Mouse (Mus musculus) heart, adult 2 months (tissue): Measurements from ENCODE around the gene Gm20388. TPM values are rescaled to one million over a fixed set of nuclear protein-coding genes. Genes with fewer than 3 reads are reported as not detected.

ENCODE experiments used
- DNase-seq, 2 experiments: peaks; one replicate each; pipeline ENCODE4 v3.0.0; 2021
- H3K27ac ChIP-seq: fragments of 200-600 bp; 2 replicates; pipeline ENCODE4 v1.8.1; 2022
- H3K27me3 ChIP-seq: fragments of 200-500 bp; 2 replicates; pipeline ENCODE4 v1.6.1; 2012; ENCODE audit warnings: mild to moderate bottlenecking, low read length, inconsistent platforms, mixed read lengths; ENCODE audit not compliant: control insufficient read depth, insufficient read depth
- H3K36me3 ChIP-seq: fragments of 200-500 bp; 2 replicates; pipeline ENCODE4 v1.6.1; 2012; ENCODE audit warnings: low read length, inconsistent platforms; ENCODE audit not compliant: control insufficient read depth, insufficient read depth
- H3K4me1 ChIP-seq: fragments of 200-500 bp; 2 replicates; pipeline ENCODE4 v1.6.1; 2011; ENCODE audit warnings: low read length; ENCODE audit not compliant: control insufficient read depth, insufficient read depth
- H3K4me3 ChIP-seq: fragments of 200-600 bp; 2 replicates; pipeline ENCODE4 v1.8.1; 2022
- H3K79me2 ChIP-seq: fragments of 200-500 bp; replicated peaks from 2 replicates; pipeline ENCODE4 v1.6.1; 2012; ENCODE audit warnings: mild to moderate bottlenecking, inconsistent platforms, low read length, moderate library complexity, mixed read lengths; ENCODE audit not compliant: control insufficient read depth, insufficient read depth
- H3K9ac ChIP-seq: fragments of 200-500 bp; 2 replicates; pipeline ENCODE4 v1.6.1; 2012; ENCODE audit warnings: low read depth, mild to moderate bottlenecking, control low read depth, inconsistent platforms, low read length, mixed read lengths
- CTCF ChIP-seq: fragments of 200-600 bp; IDR thresholded peaks from 2 replicates; pipeline ENCODE4 v1.8.1; 2022; ENCODE audit warnings: antibody characterized with exemption, mild to moderate bottlenecking, moderate library complexity
- EP300 ChIP-seq: fragments of 200-500 bp; IDR thresholded peaks from 2 replicates; pipeline ENCODE4 v1.6.1; 2011; ENCODE audit warnings: low read depth, low read length, control low read depth; ENCODE audit not compliant: insufficient read depth
- POLR2A ChIP-seq: fragments of 200-500 bp; IDR thresholded peaks from 2 replicates; pipeline ENCODE4 v1.6.1; 2011; ENCODE audit warnings: mild to moderate bottlenecking, low read depth, low read length, control low read depth; ENCODE audit not compliant: insufficient read depth
- WGBS: fragments of 180-500 bp; shearing (Covaris S2); methylation state at CpG from one replicate; pipeline ENCODE4 v1.1.7; 2018; 5-methylcytosine and 5-hydroxymethylcytosine counted together
- intact Hi-C: fragments of 180-260 bp; cut with DNase I; formaldehyde crosslinking; loops from one replicate; pipeline ENCODE4 v1.15.1; 2025
- polyA plus RNA-seq: library from polyadenylated mRNA; depleted of rRNA; stranded (reverse); fragments of >200 nt; gene quantifications from 2 replicates; pipeline ENCODE4 v1.2.3, GENCODE M21; 2012
- total RNA-seq, 2 experiments: library from RNA; stranded (reverse); gene quantifications; 2 replicates each; pipeline ENCODE4 v1.2.3; 2021

The Gm20388 gene
- total and polyA plus RNA-seq, 3 experiments = 1.8 to 32.3 TPM; not detected in 1

DNA sequence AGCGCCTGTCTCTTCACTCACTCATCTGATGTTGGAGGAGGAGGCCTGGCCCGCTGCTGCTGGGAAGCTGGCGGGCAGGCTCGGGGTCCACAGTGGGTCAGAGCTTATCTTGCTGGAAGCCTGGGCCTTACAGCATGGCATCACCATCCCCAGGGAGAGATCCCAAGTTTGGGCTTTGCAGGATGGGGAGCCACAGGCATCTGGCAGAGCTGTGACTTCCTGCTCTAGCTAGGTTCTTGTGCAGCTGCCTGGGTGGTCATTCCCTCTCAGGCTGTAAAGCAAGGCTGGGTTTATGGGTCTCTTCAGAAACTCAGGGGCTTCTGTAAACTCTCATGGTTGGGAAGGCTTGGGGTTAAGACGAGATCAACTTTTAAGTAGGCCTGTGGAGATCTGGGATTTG lies 2169.7 kb downstream of the Gm20388 start:
- H3K27ac ChIP-seq = no peak overlapping the region
- no peaks in the 10 kb centered on the region for H3K79me2 ChIP-seq
- no peaks in the 10 kb centered on the region for H3K27me3 ChIP-seq
- DNase-seq = no peak
- peaks cover 4% of the 10 kb centered on the region for H3K4me1 ChIP-seq
- intact Hi-C loops = no loop called here
- TF ChIP-seq EP300 = no peak
- H3K4me3 ChIP-seq = no peak overlapping the region
- 79% methylated on average over 5 of the region's 5 CpGs for WGBS
- no peak overlapping the region for H3K9ac ChIP-seq
- no peaks in the 10 kb centered on the region for H3K36me3 ChIP-seq

DNA sequence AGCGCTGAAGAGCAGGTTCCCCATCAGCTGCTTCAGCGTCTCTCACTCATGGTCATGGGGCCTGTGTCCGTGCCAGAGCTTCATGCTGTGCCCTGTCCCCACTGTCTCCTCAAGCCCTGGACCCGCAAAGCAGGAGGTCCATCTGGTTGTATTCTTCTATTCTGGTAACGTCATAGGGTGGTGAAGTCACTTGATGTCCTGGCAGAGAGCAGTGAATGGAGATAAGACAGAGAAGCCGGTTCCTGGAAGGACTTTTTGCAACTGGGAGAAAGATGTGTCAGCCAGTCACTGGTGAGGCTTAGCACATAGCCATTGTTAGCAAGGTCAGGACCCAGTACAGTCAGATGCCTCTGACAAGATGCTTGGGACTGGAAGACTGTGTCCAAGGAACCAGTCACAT lies 2172.8 kb downstream of the Gm20388 start:
- no peak overlapping the region for H3K4me3 ChIP-seq
- H3K27me3 ChIP-seq = no peaks in the 10 kb centered on the region
- H3K27ac ChIP-seq = no peak overlapping the region
- 35% methylated on average over 6 of the region's 6 CpGs for WGBS
- intact Hi-C loops = no loop called here
- H3K36me3 ChIP-seq = no peaks in the 10 kb centered on the region
- H3K9ac ChIP-seq = no peak overlapping the region
- TF ChIP-seq POLR2A = no peak
- TF ChIP-seq EP300 = no peak
- TF ChIP-seq CTCF = no peak
- peak in 1 of 2 experiments; percentile 44 for DNase-seq
- no peaks in the 10 kb centered on the region for H3K79me2 ChIP-seq
- no peaks in the 10 kb centered on the region for H3K4me1 ChIP-seq

DNA sequence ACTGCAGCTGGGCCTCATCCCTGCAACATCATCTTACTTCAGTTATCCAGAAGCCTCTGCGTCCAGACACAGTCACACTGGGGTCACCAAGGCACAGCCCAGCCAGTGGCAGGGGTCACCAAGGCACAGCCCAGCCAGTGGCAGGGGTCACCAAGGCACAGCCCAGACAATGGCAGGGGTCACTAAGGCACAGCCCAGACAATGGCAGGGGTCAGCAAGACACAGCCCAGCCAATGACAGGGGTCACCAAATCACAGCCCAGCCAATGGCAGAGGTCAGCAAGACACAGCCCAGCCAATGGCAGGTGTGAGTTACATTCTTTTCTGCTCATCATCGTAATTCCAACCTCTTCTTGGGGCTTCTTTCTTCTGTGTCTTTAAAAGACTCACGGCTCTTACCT lies 2173.5 kb downstream of the Gm20388 start:
- DNase-seq = no peak
- Histone ChIP-seq H3K27me3 (no peaks in the 10 kb centered on the region), H3K36me3 (no peaks in the 10 kb centered on the region), H3K4me3 (no peak overlapping the region), H3K4me1 (no peaks in the 10 kb centered on the region), H3K79me2 (no peaks in the 10 kb centered on the region), H3K27ac (no peak overlapping the region), H3K9ac (no peak overlapping the region)
- intact Hi-C loops = no loop called here
- TF ChIP-seq EP300 (no peak), CTCF (no peak), POLR2A (no peak)
- 79% methylated on average over 3 of the region's 3 CpGs for WGBS

DNA sequence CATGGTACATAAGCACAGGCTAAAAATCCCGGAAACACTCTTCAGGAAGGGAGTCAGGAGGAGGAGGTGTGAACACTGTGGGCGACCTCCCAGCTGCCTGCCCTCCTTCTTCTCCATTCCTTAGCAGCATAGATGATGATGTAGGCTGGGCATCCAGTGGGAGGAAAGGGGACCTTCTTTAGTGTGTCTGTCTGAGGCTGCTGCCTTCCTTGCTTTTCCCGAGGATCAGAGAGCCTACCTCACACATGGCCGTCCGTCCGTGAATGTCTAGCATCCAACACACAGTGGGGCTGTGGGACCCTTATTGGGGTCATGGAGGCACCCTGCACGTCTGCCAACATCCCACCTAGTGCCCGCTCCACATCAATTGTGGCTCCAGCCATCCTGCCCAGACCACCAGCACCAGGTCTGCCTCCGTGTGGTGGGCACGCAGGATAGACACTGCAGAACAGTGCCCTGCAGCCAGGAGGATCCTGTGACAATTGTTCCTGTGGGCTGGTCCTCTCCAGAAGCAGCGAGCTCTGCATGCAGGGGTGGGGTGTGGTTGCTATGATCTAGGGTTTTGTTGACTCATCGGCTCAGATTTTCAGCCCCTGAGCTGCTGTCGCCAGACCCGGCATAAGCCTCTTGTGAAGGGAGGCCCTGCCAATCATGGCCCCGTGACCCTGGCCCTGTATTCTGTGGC lies 2174.2 kb downstream of the Gm20388 start:
- TF ChIP-seq EP300 = no peak
- TF ChIP-seq CTCF = no peak
- TF ChIP-seq POLR2A = no peak
- Histone ChIP-seq H3K9ac (no peak overlapping the region), H3K4me1 (no peaks in the 10 kb centered on the region), H3K4me3 (no peak overlapping the region), H3K27me3 (no peaks in the 10 kb centered on the region), H3K79me2 (no peaks in the 10 kb centered on the region), H3K36me3 (no peaks in the 10 kb centered on the region), H3K27ac (no peak overlapping the region)
- no peak for DNase-seq
- intact Hi-C loops = no loop called here
- 85% methylated on average over 15 of the region's 15 CpGs for WGBS

DNA sequence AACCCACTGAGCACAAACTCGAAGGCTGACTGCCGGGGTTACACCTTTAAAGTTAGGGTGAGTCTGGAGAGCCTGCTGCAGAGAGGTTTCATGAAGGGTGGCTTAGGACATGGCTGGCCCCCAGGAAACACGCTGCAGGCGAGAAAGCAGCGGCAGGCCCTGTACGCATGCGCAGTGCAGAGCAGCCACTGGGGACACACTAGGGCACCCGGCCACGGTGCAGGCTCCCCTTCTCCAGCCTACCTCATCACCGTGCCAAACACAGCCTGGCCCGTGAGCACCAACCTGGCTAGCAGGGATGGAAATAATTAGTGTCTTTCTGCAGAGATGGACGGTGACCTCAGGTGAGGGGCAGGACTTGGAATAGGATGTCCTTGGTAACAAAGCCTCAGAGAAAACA lies 2175.4 kb downstream of the Gm20388 start:
- intact Hi-C loops = no loop called here
- no peaks in the 10 kb centered on the region for H3K27me3 ChIP-seq

DNA sequence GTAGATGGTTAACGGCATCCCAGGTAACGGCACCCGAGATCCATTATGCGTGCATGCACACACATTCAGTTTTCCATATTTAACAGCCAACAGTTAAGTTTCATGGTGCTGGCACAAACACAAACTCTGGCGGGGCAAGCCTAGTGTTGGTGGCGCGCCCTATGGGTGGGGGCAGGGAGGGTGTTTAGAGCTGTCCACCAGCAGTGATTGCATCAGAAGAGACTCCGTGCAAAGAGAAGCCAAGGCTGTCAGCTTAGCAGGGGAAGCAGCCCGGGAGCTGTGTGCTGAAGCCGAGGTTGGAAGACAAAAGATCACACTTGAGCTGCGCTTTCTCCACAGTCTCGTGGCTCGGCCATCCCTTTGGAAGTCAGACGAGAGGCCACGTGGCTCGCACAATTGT lies 2178.0 kb downstream of the Gm20388 start:
- WGBS = 87% methylated on average over 16 of the region's 16 CpGs

More for the DNA sequence above, 2175.4 kb downstream of the Gm20388 start:
- Histone ChIP-seq H3K9ac (no peak overlapping the region), H3K4me1 (no peaks in the 10 kb centered on the region), H3K79me2 (no peaks in the 10 kb centered on the region), H3K4me3 (no peak overlapping the region), H3K36me3 (no peaks in the 10 kb centered on the region), H3K27ac (no peak overlapping the region)
- 82% methylated on average over 12 of the region's 12 CpGs for WGBS
- DNase-seq = no peak
- TF ChIP-seq CTCF (no peak), POLR2A (no peak), EP300 (no peak)

More for the DNA sequence above, 2178.0 kb downstream of the Gm20388 start:
- no peak overlapping the region for H3K9ac ChIP-seq
- H3K4me1 ChIP-seq = no peaks in the 10 kb centered on the region
- TF ChIP-seq POLR2A = no peak
- no peak overlapping the region for H3K4me3 ChIP-seq
- no peak overlapping the region for H3K27ac ChIP-seq
- H3K27me3 ChIP-seq = no peaks in the 10 kb centered on the region
- intact Hi-C loops = no loop called here
- no peaks in the 10 kb centered on the region for H3K36me3 ChIP-seq
- DNase-seq = no peak
- no peaks in the 10 kb centered on the region for H3K79me2 ChIP-seq
